Mouse (Mus musculus): ENCODE measurements around the gene Vps25.

GRCm38 (mm10) chr11:101233240-101233639 is 20.3 kb upstream of the Vps25 start:
- TF ChIP-seq CTCF (IDR thresholded peaks at IDR 0.05; ENCODE audit: low read depth, low read length) (no peak), GATA1 (IDR thresholded peaks at IDR 0.05; ENCODE audit: borderline replicate concordance, low read length) (no peak), POLR2AphosphoS5 (IDR thresholded peaks at IDR 0.05; ENCODE audit: insufficient replicate concordance, low read depth, low read length) (no peak), TAL1 (conservative IDR thresholded peaks at IDR 0.05; ENCODE audit: low read depth, low read length) (0 out of 2 replicates have a peak, but pooled peaks have one; percentile 39)
